Mouse (Mus musculus): ENCODE measurements around the gene Nfasc.

The Nfasc gene

DNA sequence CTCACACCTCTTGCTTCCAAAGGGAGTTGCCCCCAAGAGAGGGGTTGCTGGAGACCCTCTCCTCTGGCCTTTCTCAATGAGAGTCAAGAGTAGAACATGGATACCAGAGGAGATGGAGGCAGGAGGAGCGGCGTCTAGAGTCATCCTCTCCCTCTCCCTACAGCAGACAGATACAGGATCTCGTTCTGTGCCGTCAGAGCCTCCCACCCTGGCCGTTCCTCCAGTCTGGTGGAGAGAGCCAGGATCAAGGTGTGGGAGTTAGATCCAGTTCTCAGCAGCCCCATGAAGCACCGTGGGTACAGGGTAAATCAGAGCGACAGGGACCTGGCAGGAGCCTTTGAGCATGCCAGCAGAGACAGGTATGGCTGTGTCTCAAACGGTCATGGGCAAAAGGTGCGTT is 209.1 kb downstream of the Nfasc start:
- Histone ChIP-seq H3K9me3 (ENCODE audit: low read length) (no peaks in the 10 kb centered on the region), H3K27me3 (ENCODE audit: insufficient read depth, low read length) (peaks cover 32% of the 10 kb centered on the region), H3K36me3 (ENCODE audit: insufficient read depth, low read length) (no peaks in the 10 kb centered on the region), H3K4me1 (replicated peaks; ENCODE audit: low read depth, low read length) (peaks cover 32% of the 10 kb centered on the region), H3K4me3 (replicated peaks; ENCODE audit: low read length) (no peak overlapping the region)
- no peak for TF ChIP-seq CTCF (conservative IDR thresholded peaks at IDR 0.05; ENCODE audit: low read length)
- no peak for TF ChIP-seq POU5F1 (IDR thresholded peaks at IDR 0.05; ENCODE audit: borderline replicate concordance, low read length)
- no peak for TF ChIP-seq NANOG (IDR thresholded peaks at IDR 0.05; ENCODE audit: borderline replicate concordance, low read length)

DNA sequence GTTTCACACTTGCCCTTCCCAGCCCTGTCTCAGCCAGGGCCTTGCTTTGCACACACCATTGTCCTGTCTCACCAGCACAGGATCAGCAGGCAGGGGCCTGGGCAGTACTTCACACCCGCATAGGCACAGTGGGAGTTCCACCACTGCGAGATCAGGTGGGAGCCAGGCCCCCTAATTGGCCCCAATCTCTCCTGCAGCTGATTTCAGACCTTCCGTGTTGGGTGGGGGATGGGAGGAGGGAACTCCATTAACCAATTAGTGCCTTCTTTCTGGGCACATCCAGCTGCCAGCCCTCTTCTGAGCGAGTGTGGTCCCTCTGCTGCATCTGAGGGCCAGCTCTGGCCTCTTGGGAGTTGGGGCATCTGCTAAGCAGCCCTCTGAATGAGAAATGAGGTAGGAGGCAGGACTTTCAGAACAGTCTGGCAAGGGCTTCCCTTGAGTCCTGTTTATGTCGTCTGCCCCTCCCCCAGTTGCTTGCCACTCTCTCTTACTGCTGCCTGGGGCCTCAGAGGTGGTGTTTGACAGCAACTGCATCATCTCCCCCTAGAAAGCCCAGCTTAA is 210.9 kb downstream of the Nfasc start:
- Histone ChIP-seq H3K4me3 (replicated peaks; ENCODE audit: low read length) (no peak overlapping the region), H3K27me3 (ENCODE audit: insufficient read depth, low read length) (peaks cover 32% of the 10 kb centered on the region), H3K9me3 (ENCODE audit: low read length) (no peaks in the 10 kb centered on the region), H3K4me1 (replicated peaks; ENCODE audit: low read depth, low read length) (peaks cover 33% of the 10 kb centered on the region), H3K36me3 (ENCODE audit: insufficient read depth, low read length) (no peaks in the 10 kb centered on the region)
- TF ChIP-seq POU5F1 (IDR thresholded peaks at IDR 0.05; ENCODE audit: borderline replicate concordance, low read length) (no peak), CTCF (conservative IDR thresholded peaks at IDR 0.05; ENCODE audit: low read length) (no peak), NANOG (IDR thresholded peaks at IDR 0.05; ENCODE audit: borderline replicate concordance, low read length) (no peak)

DNA sequence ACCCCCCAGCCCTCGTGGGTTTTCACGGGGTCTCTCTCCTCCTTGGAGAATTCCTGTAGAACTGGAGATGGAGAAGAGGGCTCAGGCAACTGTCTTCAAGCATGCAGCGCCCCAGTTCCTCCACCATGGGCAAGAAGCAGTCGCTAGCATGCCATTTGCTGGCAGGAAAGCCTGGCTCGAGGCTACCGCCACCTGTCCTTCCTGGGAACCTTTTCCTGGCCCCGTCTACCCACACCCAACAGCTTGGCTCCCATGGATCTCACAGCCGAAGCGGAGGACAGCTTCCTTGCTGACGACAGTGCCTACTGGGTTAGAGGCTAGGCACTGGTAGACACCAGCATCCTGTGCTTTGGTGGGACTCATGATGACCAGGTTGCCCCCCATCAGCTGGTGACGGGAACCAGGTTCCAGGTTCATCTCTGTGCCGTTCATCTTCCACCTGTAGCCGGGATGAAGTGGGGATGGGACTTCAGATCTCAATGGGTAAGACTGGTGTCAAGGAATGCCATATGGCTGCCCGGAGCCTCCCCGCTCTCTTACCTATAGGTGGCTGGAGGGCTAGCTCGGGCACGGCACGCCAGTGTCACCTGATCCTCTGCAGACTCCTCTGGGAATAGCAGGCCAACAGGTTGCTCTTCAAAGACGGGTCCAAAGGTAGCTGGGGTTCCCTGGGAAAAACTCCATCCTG is 212.8 kb downstream of the Nfasc start:
- Histone ChIP-seq H3K4me3 (replicated peaks; ENCODE audit: low read length) (no peak overlapping the region), H3K9me3 (ENCODE audit: low read length) (no peaks in the 10 kb centered on the region), H3K36me3 (ENCODE audit: insufficient read depth, low read length) (no peaks in the 10 kb centered on the region), H3K4me1 (replicated peaks; ENCODE audit: low read depth, low read length) (peaks cover 26% of the 10 kb centered on the region), H3K27me3 (ENCODE audit: insufficient read depth, low read length) (peaks cover 22% of the 10 kb centered on the region)
- TF ChIP-seq CTCF (conservative IDR thresholded peaks at IDR 0.05; ENCODE audit: low read length), result no peak
- no peak for TF ChIP-seq NANOG (IDR thresholded peaks at IDR 0.05; ENCODE audit: borderline replicate concordance, low read length)
- TF ChIP-seq POU5F1 (IDR thresholded peaks at IDR 0.05; ENCODE audit: borderline replicate concordance, low read length), result no peak

GRCm38 (mm10) chr1:132528071-132528470 is 213.5 kb downstream of the Nfasc start:
- Histone ChIP-seq H3K4me1 (replicated peaks; ENCODE audit: low read depth, low read length) (peaks cover 19% of the 10 kb centered on the region), H3K4me3 (replicated peaks; ENCODE audit: low read length) (no peak overlapping the region), H3K36me3 (ENCODE audit: insufficient read depth, low read length) (no peaks in the 10 kb centered on the region), H3K27me3 (ENCODE audit: insufficient read depth, low read length) (peaks cover 14% of the 10 kb centered on the region), H3K9me3 (ENCODE audit: low read length) (no peaks in the 10 kb centered on the region)
- no peak for TF ChIP-seq CTCF (conservative IDR thresholded peaks at IDR 0.05; ENCODE audit: low read length)
- TF ChIP-seq NANOG (IDR thresholded peaks at IDR 0.05; ENCODE audit: borderline replicate concordance, low read length), result no peak
- no peak for TF ChIP-seq POU5F1 (IDR thresholded peaks at IDR 0.05; ENCODE audit: borderline replicate concordance, low read length)

- H3K27me3 ChIP-seq (ENCODE audit: insufficient read depth, low read length), result 0 out of 2 replicates have a peak, but pooled peaks cover 7% of the 10 kb centered on the region
- H3K4me1 ChIP-seq (replicated peaks; ENCODE audit: low read depth, low read length), result peaks cover 22% of the 10 kb centered on the region
- TF ChIP-seq POU5F1 (IDR thresholded peaks at IDR 0.05; ENCODE audit: borderline replicate concordance, low read length) (no peak), CTCF (conservative IDR thresholded peaks at IDR 0.05; ENCODE audit: low read length) (peak; percentile 77), NANOG (IDR thresholded peaks at IDR 0.05; ENCODE audit: borderline replicate concordance, low read length) (no peak)
- H3K36me3 ChIP-seq (ENCODE audit: insufficient read depth, low read length), result no peaks in the 10 kb centered on the region
- H3K4me3 ChIP-seq (replicated peaks; ENCODE audit: low read length), result no peak overlapping the region
- no peaks in the 10 kb centered on the region for H3K9me3 ChIP-seq (ENCODE audit: low read length)
Measured at GRCm38 (mm10) chr1:132525832-132526231, 215.8 kb downstream of the Nfasc start.

DNA sequence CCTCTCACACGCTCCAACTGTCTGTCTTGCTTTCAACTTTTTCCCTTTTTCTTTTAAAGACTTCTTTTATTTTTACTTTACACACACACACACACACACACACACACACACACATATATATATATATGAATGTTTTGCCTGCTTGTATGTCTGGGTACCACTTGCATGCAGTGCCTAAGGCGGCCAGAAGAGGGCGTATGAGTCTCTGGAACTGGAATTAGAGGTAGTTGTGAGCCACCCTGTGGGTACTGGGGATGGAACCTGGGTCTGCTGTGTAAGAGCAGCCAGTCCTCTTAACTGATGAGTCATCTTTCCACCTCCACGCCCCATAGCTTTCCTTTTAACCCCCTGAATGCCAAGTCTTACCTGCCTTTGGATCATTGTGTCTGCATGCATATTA is 217.7 kb downstream of the Nfasc start:
- Histone ChIP-seq H3K4me1 (replicated peaks; ENCODE audit: low read depth, low read length) (peaks cover 23% of the 10 kb centered on the region), H3K36me3 (ENCODE audit: insufficient read depth, low read length) (no peaks in the 10 kb centered on the region), H3K4me3 (replicated peaks; ENCODE audit: low read length) (no peak overlapping the region), H3K27me3 (ENCODE audit: insufficient read depth, low read length) (0 out of 2 replicates have a peak, but pooled peaks cover 7% of the 10 kb centered on the region), H3K9me3 (ENCODE audit: low read length) (no peaks in the 10 kb centered on the region)
- TF ChIP-seq NANOG (IDR thresholded peaks at IDR 0.05; ENCODE audit: borderline replicate concordance, low read length), result no peak
- TF ChIP-seq CTCF (conservative IDR thresholded peaks at IDR 0.05; ENCODE audit: low read length), result peak; percentile 70

DNA sequence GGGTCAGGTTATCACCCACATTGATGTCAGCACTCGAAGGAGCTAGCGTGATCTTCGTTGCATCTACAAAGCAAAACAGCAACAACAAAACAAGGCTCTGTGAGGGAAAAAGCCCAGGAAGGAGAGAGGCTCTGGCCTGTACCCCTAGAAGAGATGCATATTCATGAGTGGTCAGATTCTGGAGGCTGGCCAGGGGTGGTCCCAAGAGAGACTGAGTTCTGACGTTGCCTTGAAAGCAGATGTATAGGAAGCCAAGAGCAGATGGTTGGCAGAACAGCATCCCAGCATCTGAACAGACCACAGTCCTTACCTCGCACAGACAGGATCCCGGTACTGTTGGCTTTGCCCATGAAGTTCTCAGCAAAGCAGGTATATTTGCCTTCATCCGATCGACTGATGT is 218.5 kb downstream of the Nfasc start:
- H3K9me3 ChIP-seq (ENCODE audit: low read length), result no peaks in the 10 kb centered on the region
- TF ChIP-seq CTCF (conservative IDR thresholded peaks at IDR 0.05; ENCODE audit: low read length), result no peak
- no peak for TF ChIP-seq NANOG (IDR thresholded peaks at IDR 0.05; ENCODE audit: borderline replicate concordance, low read length)
- H3K36me3 ChIP-seq (ENCODE audit: insufficient read depth, low read length), result no peaks in the 10 kb centered on the region
- peaks cover 23% of the 10 kb centered on the region for H3K4me1 ChIP-seq (replicated peaks; ENCODE audit: low read depth, low read length)
- 0 out of 2 replicates have a peak, but pooled peaks cover 7% of the 10 kb centered on the region for H3K27me3 ChIP-seq (ENCODE audit: insufficient read depth, low read length)
- no peak overlapping the region for H3K4me3 ChIP-seq (replicated peaks; ENCODE audit: low read length)

GRCm38 (mm10) chr1:132520764-132521163 is 220.8 kb downstream of the Nfasc start:
- Histone ChIP-seq H3K4me1 (replicated peaks; ENCODE audit: low read depth, low read length) (peaks cover 23% of the 10 kb centered on the region), H3K27me3 (ENCODE audit: insufficient read depth, low read length) (0 out of 2 replicates have a peak, but pooled peaks cover 7% of the 10 kb centered on the region), H3K4me3 (replicated peaks; ENCODE audit: low read length) (peak overlapping the region; percentile 68), H3K9me3 (ENCODE audit: low read length) (no peaks in the 10 kb centered on the region), H3K36me3 (ENCODE audit: insufficient read depth, low read length) (peaks cover 4% of the 10 kb centered on the region; the same call in 1 of the 2 replicates)
- no peak for TF ChIP-seq POU5F1 (IDR thresholded peaks at IDR 0.05; ENCODE audit: borderline replicate concordance, low read length)
- no peak for TF ChIP-seq NANOG (IDR thresholded peaks at IDR 0.05; ENCODE audit: borderline replicate concordance, low read length)
- TF ChIP-seq CTCF (conservative IDR thresholded peaks at IDR 0.05; ENCODE audit: low read length), result peak; percentile 18
